In the genomic region with DNA sequence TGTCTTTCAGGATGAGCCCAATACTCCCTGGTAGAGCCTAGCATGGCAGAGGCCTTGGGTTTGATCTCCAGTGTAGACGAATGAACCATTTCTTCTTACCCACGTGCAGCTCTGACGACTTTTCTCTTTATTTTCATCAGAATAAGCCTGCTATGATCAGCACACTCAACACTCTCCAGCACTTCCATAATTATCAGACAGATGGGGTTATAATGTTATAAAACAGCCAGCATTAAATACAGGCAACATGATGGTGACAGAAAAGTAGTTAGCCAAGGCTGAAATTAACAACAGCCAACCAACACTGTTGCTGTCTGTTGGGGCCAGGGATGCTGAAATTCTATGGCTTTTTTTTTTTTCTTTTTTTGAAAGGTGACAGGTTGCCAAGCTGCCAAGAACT, we compare ENCODE assay signal across 18 mouse cellular contexts.
DNase-seq lines count a peak whose midpoint lies in the region; ATAC-seq and TF ChIP-seq lines count a peak whose summit lies in the region.
"Had no signal": no experiment of that assay in that cellular context is flagged by ENCODE, and none has a peak within 500 bp of the region (broad histone marks: within the 10 kb centered on the region; RNA-seq: fewer than 3 reads in every experiment).

No protein-coding gene starts in this region.

- no peak overlapping the region for H3K4me3 ChIP-seq in gastrocnemius, adult 2 months
- no peak overlapping the region for H3K4me3 ChIP-seq in layer of hippocampus, adult 2 months
- H3K4me3 ChIP-seq in midbrain, postnatal 0 days (ENCODE audit: low read depth, low read length) = no peak overlapping the region
- H3K4me3 ChIP-seq in midbrain, embryonic 13.5 days (replicated peaks) = no peak overlapping the region
- no peak overlapping the region for H3K4me3 ChIP-seq in intestine, embryonic 15.5 days (replicated peaks)
- H3K4me3 ChIP-seq: embryonic facial prominence, embryonic 10.5 days; embryonic facial prominence, embryonic 12.5 days had no signal

- no peaks in the 10 kb centered on the region for H3K27me3 ChIP-seq in midbrain, postnatal 0 days (ENCODE audit: insufficient read depth, low read length)
- H3K27me3 ChIP-seq in midbrain, embryonic 13.5 days = no peaks in the 10 kb centered on the region
- no peaks in the 10 kb centered on the region for H3K27me3 ChIP-seq in intestine, embryonic 15.5 days (replicated peaks)
- H3K27me3 ChIP-seq: embryonic facial prominence, embryonic 12.5 days had no signal

- H3K36me3 ChIP-seq in midbrain, postnatal 0 days (ENCODE audit: insufficient read depth, low read length) = no peaks in the 10 kb centered on the region
- H3K36me3 ChIP-seq in midbrain, embryonic 13.5 days = no peaks in the 10 kb centered on the region
- H3K36me3 ChIP-seq in intestine, embryonic 15.5 days = no peaks in the 10 kb centered on the region
- H3K36me3 ChIP-seq: embryonic facial prominence, embryonic 10.5 days; embryonic facial prominence, embryonic 12.5 days had no signal

- no peak for TF ChIP-seq CTCF in gastrocnemius, adult 2 months (IDR thresholded peaks at IDR 0.05)
- peak; percentile 60 for TF ChIP-seq CTCF in layer of hippocampus, adult 2 months (conservative IDR thresholded peaks at IDR 0.05)
- peak; percentile 13; the same call in 1 of the 2 replicates for TF ChIP-seq CTCF in midbrain, postnatal 0 days (IDR thresholded peaks at IDR 0.05)

- H3K9me3 ChIP-seq in midbrain, postnatal 0 days (ENCODE audit: low read length) = no peaks in the 10 kb centered on the region
- no peaks in the 10 kb centered on the region for H3K9me3 ChIP-seq in midbrain, embryonic 13.5 days
- no peaks in the 10 kb centered on the region for H3K9me3 ChIP-seq in intestine, embryonic 15.5 days
- H3K9me3 ChIP-seq: embryonic facial prominence, embryonic 10.5 days; embryonic facial prominence, embryonic 12.5 days had no signal

- ATAC-seq in midbrain, postnatal 0 days (ENCODE audit: low FRiP score) = no peak
- no peak for ATAC-seq in midbrain, embryonic 13.5 days
- no peak for ATAC-seq in intestine, embryonic 15.5 days
- ATAC-seq: forebrain, embryonic 14.5 days; forebrain, embryonic 16.5 days had no signal

- H3K9ac ChIP-seq in midbrain, postnatal 0 days (replicated peaks; ENCODE audit: low read length, poor library complexity, severe bottlenecking) = no peak overlapping the region
- no peak overlapping the region for H3K9ac ChIP-seq in midbrain, embryonic 13.5 days (replicated peaks)
- H3K9ac ChIP-seq in intestine, embryonic 15.5 days = no peak overlapping the region
- H3K9ac ChIP-seq: embryonic facial prominence, embryonic 12.5 days had no signal

- no peaks in the 10 kb centered on the region for H3K4me1 ChIP-seq in midbrain, postnatal 0 days (ENCODE audit: insufficient read depth, low read length)
- peaks cover 9% of the 10 kb centered on the region; the same call in 1 of the 2 replicates for H3K4me1 ChIP-seq in midbrain, embryonic 13.5 days (replicated peaks)
- H3K4me1 ChIP-seq in intestine, embryonic 15.5 days (replicated peaks) = no peaks in the 10 kb centered on the region
- H3K4me1 ChIP-seq: embryonic facial prominence, embryonic 12.5 days had no signal

- WGBS in midbrain, postnatal 0 days = 85% methylated on average over 3 of the region's 3 CpGs
- whole genome bisulfite sequencing in midbrain, embryonic 13.5 days = 93% methylated on average over 3 of the region's 3 CpGs
- WGBS in intestine, embryonic 15.5 days = 86% methylated on average over 3 of the region's 3 CpGs

- intact Hi-C loops in gastrocnemius, adult 2 months (cut with DNase I) = loop anchor here (10.0 kb wide), 1 partner anchor 124 kb away; no protein-coding TSS in a partner anchor

- peak overlapping the region; percentile 66; the same call in 1 of the 2 replicates for H3K27ac ChIP-seq in gastrocnemius, adult 2 months
- peak overlapping the region; percentile 67 for H3K27ac ChIP-seq in layer of hippocampus, adult 2 months
- no peak overlapping the region for H3K27ac ChIP-seq in midbrain, postnatal 0 days (ENCODE audit: low read depth, low read length)
- H3K27ac ChIP-seq in midbrain, embryonic 13.5 days = no peak overlapping the region
- no peak overlapping the region for H3K27ac ChIP-seq in intestine, embryonic 15.5 days
- H3K27ac ChIP-seq: embryonic facial prominence, embryonic 10.5 days; embryonic facial prominence, embryonic 12.5 days had no signal

- DNase-seq in gastrocnemius, adult 2 months = no peak
- DNase-seq in gastrocnemius, postnatal 25 days = no peak
- DNase-seq in layer of hippocampus, adult 2 months (ENCODE audit: low spot score in 2 of 2) = peak in 1 of 2 experiments; percentile 33
- no peak for DNase-seq in layer of hippocampus, postnatal 10 days (ENCODE audit: low spot score in 2 of 2)
- DNase-seq in midbrain, postnatal 0 days (ENCODE audit: low spot score) = no peak
- DNase-seq: adrenal gland, adult 2 months; adrenal gland, postnatal 10 days; adrenal gland, postnatal 25 days; cerebellum, adult 11 months; cerebellum, adult 8-10 months; cerebellum, adult 9-11 months; cerebellum, postnatal 36 days had no signal

- H3K4me2 ChIP-seq in midbrain, postnatal 0 days (ENCODE audit: low read depth, low read length, poor library complexity, severe bottlenecking) = no peak overlapping the region
- no peak overlapping the region for H3K4me2 ChIP-seq in midbrain, embryonic 13.5 days (replicated peaks)
- no peak overlapping the region for H3K4me2 ChIP-seq in intestine, embryonic 15.5 days (replicated peaks)
- H3K4me2 ChIP-seq: embryonic facial prominence, embryonic 12.5 days had no signal

Comparison
In these comparisons a context has a peak if more than half of its experiments do, and no peak if none do; other contexts are left out.
1. H3K27ac ChIP-seq: peak in gastrocnemius, adult 2 months (single experiment) and layer of hippocampus, adult 2 months (single experiment); none in midbrain, postnatal 0 days (single experiment), midbrain, embryonic 13.5 days (single experiment) and intestine, embryonic 15.5 days (single experiment).